Mouse (Mus musculus): ENCODE results near the gene Gm20441.

The Gm20441 gene

DNA sequence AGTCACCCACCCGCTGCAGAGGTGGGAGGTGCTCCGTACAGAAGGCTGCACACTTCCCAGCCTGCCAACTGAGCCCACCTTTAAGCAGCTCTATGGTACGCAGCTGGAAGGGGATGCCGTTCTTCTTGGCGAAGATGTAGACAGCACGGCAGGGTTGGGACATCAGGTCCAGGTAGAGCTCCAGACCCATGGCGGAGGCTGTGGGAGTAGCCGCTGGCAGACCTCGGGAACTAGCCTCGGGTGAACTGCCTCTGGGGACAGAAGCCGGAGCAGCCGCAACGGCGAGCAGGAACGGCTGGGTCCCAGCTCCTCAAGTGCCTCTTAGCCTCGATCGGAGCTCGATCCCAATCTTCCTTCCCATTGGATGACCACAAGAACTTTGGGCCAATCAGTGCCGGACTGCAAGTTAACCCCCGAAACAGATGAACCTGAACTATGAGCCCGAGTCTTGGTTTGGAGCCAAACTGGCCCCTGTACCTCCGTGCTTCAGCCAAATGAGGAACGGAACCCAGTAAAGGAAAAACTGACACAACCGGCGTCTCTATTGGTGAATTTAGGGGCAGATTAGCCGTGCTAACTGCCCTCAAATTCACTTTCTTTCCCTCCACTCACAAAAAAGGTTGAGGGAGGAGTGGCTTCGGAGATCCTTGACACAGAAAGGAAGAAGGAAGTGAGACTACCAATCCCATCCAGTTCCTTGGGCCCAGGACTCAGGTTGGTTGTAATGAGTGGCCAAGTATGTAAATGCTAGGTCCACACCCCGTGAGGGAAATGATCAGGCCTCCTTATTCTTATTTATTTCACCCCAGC is at the start of gene Gm20441, which contains the start of gene Gstt3:
Gm20441 (minus strand) TSS at position 186 of the 810 bp plus-strand sequence.
Gstt3 (minus strand) TSS at position 646 of the 810 bp plus-strand sequence.
- peak; percentile 68 for DNase-seq (ENCODE audit: low spot score)

GRCm38 (mm10) chr10:75830275-75830670 is 49.5 kb upstream of the Gm20441 start:
- DNase-seq (ENCODE audit: low spot score), result no peak

- no peak for DNase-seq (ENCODE audit: low spot score)
Measured at GRCm38 (mm10) chr10:75829529-75830274, 48.9 kb upstream of the Gm20441 start.

DNA sequence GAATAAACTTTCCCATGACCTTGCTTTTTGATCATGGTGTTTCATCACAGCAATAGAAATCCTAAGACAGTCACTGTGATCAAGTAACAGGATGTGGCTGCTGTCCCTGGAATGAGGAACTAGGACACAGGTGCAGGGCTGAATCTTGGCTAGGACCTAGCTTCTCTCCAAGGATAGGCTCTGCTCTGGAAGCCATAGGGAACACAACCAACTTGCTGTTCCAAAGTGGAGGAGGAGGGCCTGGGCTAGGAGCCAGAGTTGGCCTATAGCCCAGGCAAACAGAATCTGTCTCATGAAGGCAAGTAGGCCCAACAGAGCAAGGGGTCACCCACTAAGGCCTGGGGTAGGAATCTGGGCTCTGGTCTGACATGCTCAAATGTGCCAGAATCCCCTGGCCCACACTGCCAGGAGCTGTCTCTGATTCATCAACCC is 47.8 kb upstream of the Gm20441 start:
- peak; percentile 53 for DNase-seq (ENCODE audit: low spot score)

- peak; percentile 62 for DNase-seq (ENCODE audit: low spot score)
Measured at GRCm38 (mm10) chr10:75827668-75828360, 47.1 kb upstream of the Gm20441 start.

- no peak for DNase-seq (ENCODE audit: low spot score)
Measured at GRCm38 (mm10) chr10:75824530-75824929, 43.8 kb upstream of the Gm20441 start.

GRCm38 (mm10) chr10:75823782-75824181 is 43.0 kb upstream of the Gm20441 start:
- no peak for DNase-seq (ENCODE audit: low spot score)

GRCm38 (mm10) chr10:75822443-75822842 is 41.7 kb upstream of the Gm20441 start, which contains the start of gene Gstt4:
TSS of gene Gstt4 (minus strand) at chr10:75822543.
- DNase-seq (ENCODE audit: low spot score), result no peak

DNA sequence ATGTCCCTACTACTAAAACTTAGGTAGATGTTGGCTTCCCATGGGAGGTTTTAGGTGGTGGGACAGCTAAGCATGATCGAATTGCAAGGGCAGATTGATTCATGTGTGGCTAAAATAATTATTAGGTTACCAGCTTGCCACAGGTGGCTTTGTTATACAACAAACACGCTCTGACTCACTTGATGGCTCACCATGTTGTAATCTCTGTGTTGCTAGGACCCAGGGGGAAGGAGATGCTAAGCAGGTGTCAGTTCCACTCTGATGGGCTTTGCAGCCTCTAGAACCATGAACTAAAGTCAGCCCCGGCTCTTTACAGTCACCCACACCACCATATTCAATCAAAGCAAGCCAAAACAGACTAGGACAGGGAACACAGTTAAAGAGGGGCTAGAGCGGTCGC is 39.1 kb upstream of the Gm20441 start:
- DNase-seq (ENCODE audit: low spot score), result no peak

GRCm38 (mm10) chr10:75818641-75819040 is 37.9 kb upstream of the Gm20441 start:
- DNase-seq (ENCODE audit: low spot score), result no peak

GRCm38 (mm10) chr10:75804217-75804616 is 23.5 kb upstream of the Gm20441 start:
- DNase-seq (ENCODE audit: low spot score), result no peak

GRCm38 (mm10) chr10:75798176-75798696 is 17.5 kb upstream of the Gm20441 start, which contains the start of gene Gstt1:
TSS of gene Gstt1 (minus strand) at chr10:75798584.
- peak; percentile 82 for DNase-seq (ENCODE audit: low spot score)

DNA sequence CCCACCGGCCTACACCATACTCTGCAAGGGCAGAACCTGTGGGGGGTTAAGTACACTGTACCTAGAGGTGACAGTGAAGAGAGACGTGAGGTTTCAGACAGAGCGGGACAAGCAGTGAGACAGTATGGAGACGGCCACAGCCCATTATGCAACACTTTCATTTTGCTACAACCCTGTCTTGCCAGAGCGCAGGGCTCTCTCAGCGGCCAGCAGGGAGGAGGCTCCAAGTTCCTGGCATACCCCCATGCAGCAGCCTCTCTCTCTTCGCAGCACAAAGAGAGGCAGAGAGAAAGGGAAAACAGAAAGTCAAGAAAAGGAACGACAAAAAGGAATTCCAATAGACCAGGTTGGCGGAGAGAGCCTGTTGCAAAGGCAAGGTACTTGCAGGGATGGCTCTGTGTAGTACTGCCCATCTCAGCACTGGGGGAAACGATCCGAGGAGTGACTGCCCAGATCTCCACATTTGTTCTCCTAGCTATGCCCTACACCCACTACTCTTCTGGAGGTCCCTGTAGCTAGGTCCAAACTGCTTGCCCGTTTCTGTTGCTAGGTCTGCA is 16.9 kb upstream of the Gm20441 start:
- peak; percentile 64 for DNase-seq (ENCODE audit: low spot score)

DNA sequence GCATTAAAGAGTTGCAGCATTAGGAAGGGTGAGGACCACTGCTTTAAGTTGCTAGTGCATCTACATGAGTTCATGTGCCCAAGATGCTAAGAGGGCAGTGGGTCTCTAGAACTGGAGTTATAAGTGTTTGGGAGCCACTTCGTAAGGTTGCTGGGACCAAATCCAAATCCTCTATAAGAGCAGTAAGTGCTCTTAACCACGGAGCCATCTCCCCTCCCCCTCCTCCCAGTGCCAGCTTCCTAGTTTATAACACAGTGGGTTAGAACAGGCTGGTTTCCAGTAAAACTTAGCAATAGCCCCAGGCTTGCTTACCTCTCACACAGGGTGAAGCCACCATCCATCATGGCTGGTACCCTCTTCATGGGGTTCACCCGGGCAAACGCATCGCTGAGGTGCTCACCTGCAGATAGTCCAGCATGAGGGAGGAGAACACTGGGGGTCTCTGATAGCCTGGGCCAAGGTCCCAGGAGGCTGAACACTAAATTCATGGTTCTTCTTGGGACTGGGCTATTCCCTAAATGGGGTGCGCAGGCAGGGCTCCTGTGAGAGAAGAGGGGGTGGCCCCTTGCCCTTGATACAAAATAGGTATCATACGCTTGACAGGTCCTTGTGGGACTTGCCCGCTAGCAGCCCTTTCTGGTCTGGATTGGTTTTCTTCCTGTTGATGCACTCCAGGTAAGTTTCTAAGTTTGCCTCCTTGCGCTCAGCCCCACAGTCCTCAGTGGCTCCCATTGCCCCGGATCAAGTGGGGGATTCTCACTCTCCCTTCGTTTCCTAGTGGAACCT is 16.2 kb upstream of the Gm20441 start:
- DNase-seq (ENCODE audit: low spot score), result no peak

- no peak for DNase-seq (ENCODE audit: low spot score)
Measured at GRCm38 (mm10) chr10:75794880-75795279, 14.1 kb upstream of the Gm20441 start.

DNA sequence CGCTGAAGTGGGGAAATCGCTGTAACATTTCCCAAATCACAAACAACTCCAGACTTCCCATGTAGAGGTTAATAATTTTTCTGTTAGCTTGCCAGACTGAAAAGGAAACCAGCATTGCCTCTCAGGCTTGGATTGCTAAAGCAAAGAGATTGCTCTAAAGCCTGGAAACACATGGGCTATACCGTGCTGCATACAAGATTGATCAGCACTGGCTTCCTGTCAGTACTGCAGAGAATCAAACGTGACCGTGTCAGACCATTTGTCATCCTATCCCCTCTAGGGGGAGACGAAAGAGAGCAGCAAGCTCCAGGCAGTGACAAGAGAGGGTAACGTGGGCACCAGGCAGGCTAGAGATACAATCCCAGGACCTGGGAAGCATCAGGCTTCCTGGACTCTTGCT is 10.0 kb upstream of the Gm20441 start:
- DNase-seq (ENCODE audit: low spot score), result no peak

DNA sequence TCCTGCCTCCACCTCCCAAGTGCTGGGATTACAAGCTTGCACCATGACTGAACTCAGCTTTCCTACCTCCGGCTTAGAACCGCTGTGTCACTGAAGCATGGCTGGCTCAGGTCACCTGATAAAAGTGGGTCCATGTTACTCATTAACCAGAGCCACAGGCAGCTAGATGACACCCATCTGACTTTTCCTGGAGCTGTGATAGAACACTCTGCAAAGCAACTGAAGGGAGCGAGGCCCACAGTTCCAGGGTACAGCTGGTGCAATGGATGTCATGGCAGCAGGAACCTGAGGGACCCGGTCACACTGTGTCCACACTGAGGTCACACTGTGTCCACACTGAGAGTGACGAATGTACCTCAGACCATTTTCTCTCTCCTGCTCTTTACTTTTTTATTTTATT is 9.1 kb upstream of the Gm20441 start:
- no peak for DNase-seq (ENCODE audit: low spot score)

DNA sequence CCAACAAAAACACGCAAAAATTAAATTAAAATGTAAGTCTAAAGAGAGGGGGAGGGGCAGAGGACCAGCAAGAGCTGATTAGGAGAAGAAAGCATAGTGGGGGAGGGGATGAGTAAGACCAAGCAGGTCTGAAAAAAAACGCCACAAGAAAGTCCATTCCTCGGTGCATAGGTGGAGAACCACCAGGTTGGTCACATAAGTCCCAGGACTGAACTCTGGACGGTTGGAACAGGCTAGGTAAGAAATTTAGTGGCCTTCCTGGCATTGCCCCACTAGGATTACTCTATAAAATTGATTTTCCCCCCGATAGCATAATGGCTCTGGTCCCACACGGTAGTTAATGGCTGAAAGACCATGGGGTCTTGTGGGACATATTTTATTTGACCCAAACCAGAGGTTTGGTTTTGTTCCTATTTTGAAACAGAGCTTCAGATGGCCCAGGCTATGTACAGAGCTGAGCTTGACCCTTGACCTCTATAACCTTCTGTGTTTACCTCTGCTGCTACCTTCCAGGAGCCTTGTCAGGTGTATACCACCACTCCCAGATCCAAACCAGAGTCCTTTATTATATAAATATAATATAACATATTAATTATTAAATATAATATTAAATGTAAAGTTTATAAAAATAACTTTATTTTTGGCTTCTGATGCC is 8.5 kb upstream of the Gm20441 start:
- DNase-seq (ENCODE audit: low spot score), result no peak

- no peak for DNase-seq (ENCODE audit: low spot score)
Measured at GRCm38 (mm10) chr10:75788277-75788676, 7.5 kb upstream of the Gm20441 start.

DNA sequence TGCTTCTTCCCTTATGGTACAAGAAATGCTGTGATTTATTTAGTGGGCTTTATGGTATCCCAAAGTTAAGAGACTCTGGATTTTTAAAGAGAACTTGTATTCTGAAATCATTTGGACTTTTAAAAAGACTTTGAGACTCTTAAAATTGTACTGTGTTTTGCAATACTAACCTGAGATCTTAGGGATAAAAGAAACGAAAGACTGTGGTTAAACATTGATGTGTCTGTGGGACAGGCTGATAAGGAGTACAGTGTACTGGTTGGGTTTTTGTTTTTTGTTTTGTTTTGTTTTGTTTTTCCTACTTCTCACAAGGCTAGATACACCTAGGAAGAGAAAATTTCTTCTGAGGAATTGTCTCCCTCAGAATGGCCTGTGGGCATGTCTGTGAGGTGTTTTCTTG is 4.7 kb upstream of the Gm20441 start:
- no peak for DNase-seq (ENCODE audit: low spot score)

Data from testis, postnatal 10 days (tissue).